15 mouse cellular contexts compared by ENCODE assay signal in genomic region chr14:34377121-34377520, GRCm38 (mm10). TPM values are rescaled to one million over a fixed set of nuclear protein-coding genes. Genes with fewer than 3 reads are reported as not detected.
DNase-seq lines count a peak whose midpoint lies in the region; ATAC-seq and TF ChIP-seq lines count a peak whose summit lies in the region.
"Had no signal": no experiment of that assay in that cellular context is flagged by ENCODE, and none has a peak within 500 bp of the region (broad histone marks: within the 10 kb centered on the region; RNA-seq: fewer than 3 reads in every experiment).

No protein-coding gene starts in this region.

- peaks cover 24% of the 10 kb centered on the region for H3K4me1 ChIP-seq in heart, embryonic 11.5 days (ENCODE audit: control insufficient read depth, insufficient read depth, low read length)
- H3K4me1 ChIP-seq in lung, embryonic 15.5 days, result peaks cover 23% of the 10 kb centered on the region
- peaks cover 11% of the 10 kb centered on the region for H3K4me1 ChIP-seq in heart, embryonic 16.5 days (ENCODE audit: control insufficient read depth, insufficient read depth, low read length)
- H3K4me1 ChIP-seq in liver, postnatal 0 days (ENCODE audit: insufficient read depth), result no peaks in the 10 kb centered on the region

- peak overlapping the region; percentile 41 for H3K4me3 ChIP-seq in heart, embryonic 11.5 days (ENCODE audit: low read depth, low read length)
- peak overlapping the region; percentile 33 for H3K4me3 ChIP-seq in lung, embryonic 15.5 days
- H3K4me3 ChIP-seq in heart, embryonic 16.5 days (ENCODE audit: low read length), result peak overlapping the region; percentile 46
- H3K4me3 ChIP-seq in liver, postnatal 0 days (ENCODE audit: low read depth, low read length), result no peak overlapping the region

- no peak for TF ChIP-seq CTCF in liver, postnatal 0 days (IDR thresholded peaks at IDR 0.05; ENCODE audit: low read depth)

- peak overlapping the region; percentile 57 for H3K4me2 ChIP-seq in heart, embryonic 11.5 days
- H3K4me2 ChIP-seq in lung, embryonic 15.5 days, result peak overlapping the region; percentile 45
- peak overlapping the region; percentile 43 for H3K4me2 ChIP-seq in heart, embryonic 16.5 days (ENCODE audit: low read depth, low read length)
- H3K4me2 ChIP-seq in liver, postnatal 0 days (ENCODE audit: low read depth, low read length), result peak overlapping the region; percentile 33; the same call in 1 of the 2 replicates
- H3K4me2 ChIP-seq: embryonic facial prominence, embryonic 15.5 days had no signal

- H3K36me3 ChIP-seq in heart, embryonic 11.5 days (ENCODE audit: control insufficient read depth, insufficient read depth, low read length), result no peaks in the 10 kb centered on the region
- H3K36me3 ChIP-seq in lung, embryonic 15.5 days, result no peaks in the 10 kb centered on the region
- H3K36me3 ChIP-seq in heart, embryonic 16.5 days (ENCODE audit: control insufficient read depth, insufficient read depth), result no peaks in the 10 kb centered on the region
- no peaks in the 10 kb centered on the region for H3K36me3 ChIP-seq in liver, postnatal 0 days (replicated peaks; ENCODE audit: insufficient read depth, low read length)
- H3K36me3 ChIP-seq: embryonic facial prominence, embryonic 15.5 days had no signal

- ATAC-seq in heart, embryonic 11.5 days (replicated peaks; ENCODE audit: insufficient number of reproducible peaks, low FRiP score, low TSS enrichment), result no peak
- ATAC-seq in lung, embryonic 15.5 days (ENCODE audit: borderline replicate concordance, extremely low read depth, low FRiP score, low TSS enrichment), result no peak
- no peak for ATAC-seq in heart, embryonic 16.5 days (replicated peaks; ENCODE audit: extremely low read depth, insufficient read depth, low FRiP score)
- no peak for ATAC-seq in liver, postnatal 0 days

- no peaks in the 10 kb centered on the region for H3K27me3 ChIP-seq in heart, embryonic 11.5 days (ENCODE audit: control insufficient read depth, insufficient read depth, low read length)
- H3K27me3 ChIP-seq in lung, embryonic 15.5 days, result no peaks in the 10 kb centered on the region
- no peaks in the 10 kb centered on the region for H3K27me3 ChIP-seq in heart, embryonic 16.5 days (ENCODE audit: control insufficient read depth, insufficient read depth, low read length)
- H3K27me3 ChIP-seq in liver, postnatal 0 days (ENCODE audit: insufficient read depth, low read length), result no peaks in the 10 kb centered on the region
- H3K27me3 ChIP-seq: embryonic facial prominence, embryonic 15.5 days had no signal

- no peak overlapping the region for H3K9ac ChIP-seq in heart, embryonic 11.5 days (ENCODE audit: low read depth, low read length)
- no peak overlapping the region for H3K9ac ChIP-seq in lung, embryonic 15.5 days
- H3K9ac ChIP-seq in heart, embryonic 16.5 days (ENCODE audit: low read length), result no peak overlapping the region
- no peak overlapping the region for H3K9ac ChIP-seq in liver, postnatal 0 days (replicated peaks)
- H3K9ac ChIP-seq: embryonic facial prominence, embryonic 15.5 days had no signal

- H3K27ac ChIP-seq in heart, embryonic 11.5 days (ENCODE audit: low read depth, low read length), result no peak overlapping the region; the same call in 1 of the 2 replicates
- no peak overlapping the region for H3K27ac ChIP-seq in lung, embryonic 15.5 days
- H3K27ac ChIP-seq in heart, embryonic 16.5 days (ENCODE audit: low read length), result peak overlapping the region; percentile 10
- no peak overlapping the region for H3K27ac ChIP-seq in liver, postnatal 0 days (ENCODE audit: low read depth)
- H3K27ac ChIP-seq: embryonic facial prominence, embryonic 15.5 days had no signal

- 55% methylated on average over 4 of the region's 4 CpGs for WGBS in heart, embryonic 11.5 days (ENCODE audit: insufficient replicate concordance)
- 68% methylated on average over 4 of the region's 4 CpGs for WGBS in lung, embryonic 15.5 days
- WGBS in heart, embryonic 16.5 days, result 74% methylated on average over 4 of the region's 4 CpGs
- WGBS in liver, postnatal 0 days (ENCODE audit: insufficient replicate concordance), result 55% methylated on average over 4 of the region's 4 CpGs

- no peak for DNase-seq in heart, postnatal 25 days (ENCODE audit: low spot score)
- no peak for DNase-seq in lung, postnatal 4 days
- no peak for DNase-seq in liver, postnatal 0 days
- DNase-seq in layer of hippocampus, adult 9-11 months, result no peak
- DNase-seq in urinary bladder, adult 2 months (ENCODE audit: low spot score), result no peak
- DNase-seq: cerebellum, postnatal 25 days; lung, postnatal 14 days; midbrain, embryonic 14.5 days had no signal

- intact Hi-C loops in heart, postnatal 25 days (cut with DNase I), result no loop called here

- no peaks in the 10 kb centered on the region for H3K9me3 ChIP-seq in heart, embryonic 11.5 days (replicated peaks; ENCODE audit: control insufficient read depth, low read length)
- no peaks in the 10 kb centered on the region for H3K9me3 ChIP-seq in lung, embryonic 15.5 days
- no peaks in the 10 kb centered on the region for H3K9me3 ChIP-seq in heart, embryonic 16.5 days (replicated peaks; ENCODE audit: control insufficient read depth, low read length)
- H3K9me3 ChIP-seq in liver, postnatal 0 days (ENCODE audit: low read length), result no peaks in the 10 kb centered on the region
- H3K9me3 ChIP-seq: embryonic facial prominence, embryonic 15.5 days had no signal

- no peak for TF ChIP-seq EP300 in liver, postnatal 0 days (IDR thresholded peaks at IDR 0.05; ENCODE audit: low read depth)

RNA-seq across cellular contexts. Expression of gene Mmrn2, which starts 1.9 kb away (rescaled TPM):
- polyA plus RNA-seq in heart, embryonic 11.5 days (2014; fragmentation: Nextera tagmentation; extraction: Ambion mirVana), result 15.8 and 23.1 TPM in 2 replicates
- total RNA-seq in heart, postnatal 25 days (2021), result 10 to 100 TPM; 38.6 to 43.2 TPM
- 12.7 and 14.3 TPM in 2 replicates for polyA plus RNA-seq in lung, embryonic 15.5 days (2015; fragmentation: Nextera tagmentation; extraction: Ambion mirVana)
- polyA plus RNA-seq in heart, embryonic 16.5 days (2015; fragmentation: Nextera tagmentation; extraction: Ambion mirVana), result 28.2 and 28.7 TPM in 2 replicates
- 3.2 and 3.3 TPM in 2 replicates for polyA plus RNA-seq in liver, postnatal 0 days (2015; fragmentation: Nextera tagmentation; extraction: Ambion mirVana)
- polyA plus RNA-seq in urinary bladder, adult 2 months (2012; rRNA removed), result 8.0 and 14.0 TPM in 2 replicates
- total RNA-seq: neutrophil, adult 5-6 weeks had no signal

RNA-seq across cellular contexts. Expression of gene Sncg, which starts 2.5 kb away (rescaled TPM):
- polyA plus RNA-seq in heart, embryonic 11.5 days (2014; fragmentation: Nextera tagmentation; extraction: Ambion mirVana), result 2.4 and 2.9 TPM in 2 replicates
- total RNA-seq in heart, postnatal 25 days (2021), result 1 to 10 TPM; 5.9 to 6.5 TPM
- 6.2 and 7.5 TPM in 2 replicates for polyA plus RNA-seq in lung, embryonic 15.5 days (2015; fragmentation: Nextera tagmentation; extraction: Ambion mirVana)
- 2.3 and 3.7 TPM in 2 replicates for polyA plus RNA-seq in heart, embryonic 16.5 days (2015; fragmentation: Nextera tagmentation; extraction: Ambion mirVana)
- polyA plus RNA-seq in liver, postnatal 0 days (2015; fragmentation: Nextera tagmentation; extraction: Ambion mirVana), result 0.34 and 0.72 TPM in 2 replicates
- polyA plus RNA-seq in urinary bladder, adult 2 months (2012; rRNA removed), result 35.6 and 50.1 TPM in 2 replicates
- total RNA-seq: neutrophil, adult 5-6 weeks had no signal

RNA-seq across cellular contexts. Expression of gene Fam25c, which starts 21.9 kb away (rescaled TPM):
- polyA plus RNA-seq in heart, embryonic 11.5 days (2014; fragmentation: Nextera tagmentation; extraction: Ambion mirVana), result not detected in 2 replicates
- total RNA-seq in heart, postnatal 25 days (2021), result not detected
- not detected in 2 replicates for polyA plus RNA-seq in lung, embryonic 15.5 days (2015; fragmentation: Nextera tagmentation; extraction: Ambion mirVana)
- not detected in 2 replicates for polyA plus RNA-seq in heart, embryonic 16.5 days (2015; fragmentation: Nextera tagmentation; extraction: Ambion mirVana)
- polyA plus RNA-seq in liver, postnatal 0 days (2015; fragmentation: Nextera tagmentation; extraction: Ambion mirVana), result 5.8 and 5.9 TPM in 2 replicates
- polyA plus RNA-seq in urinary bladder, adult 2 months (2012; rRNA removed), result 714 and 1,004 TPM in 2 replicates
- total RNA-seq: neutrophil, adult 5-6 weeks had no signal
- polyA plus RNA-seq: gonadal fat pad, adult 2 months; large intestine, adult 2 months; midbrain, embryonic 14.5 days had no signal

Comparison
In these comparisons a context has a peak if more than half of its experiments do, and no peak if none do; other contexts are left out.
1. RNA of gene Fam25c, which starts 21.9 kb away (polyA plus RNA-seq): 714 to 1,004 TPM in urinary bladder, adult 2 months; 5.8 to 5.9 TPM in liver, postnatal 0 days, not detected in lung, embryonic 15.5 days, not detected in heart, embryonic 11.5 days and not detected in heart, embryonic 16.5 days; every median in the first group is over 100 times any median in the second.
2. Peak in every context shown above with its lines, with median percentiles within 50 percentile points of each other: H3K4me2 ChIP-seq.